Mouse (Mus musculus): ENCODE measurements at regions not wholly inside any gene's neighbourhood (a gene's known extent, or its start where the extent isn't known, plus 50 kb on each side); places are given as distances from the start of the nearest gene placed in this dataset.

- TF ChIP-seq CTCF (IDR thresholded peaks at IDR 0.05; ENCODE audit: low read depth) (no peak), EP300 (IDR thresholded peaks at IDR 0.05; ENCODE audit: low read depth) (no peak)
These were observed 69.5 kb downstream of the Cdca7 start for GRCm38 (mm10) chr2:72545453-72545852.

Measured in heart, postnatal 0 days (tissue).